Mouse (Mus musculus) midbrain, embryonic 11.5 days (tissue): ENCODE data around the gene Aurka. TPM values are rescaled to one million over a fixed set of nuclear protein-coding genes. Genes with fewer than 3 reads are reported as not detected.

ENCODE experiments used
- ATAC-seq: fragments of 200-750 bp; cut with Nextera tagmentation; 2 replicates; pipeline ENCODE4 v1.8.0; 2017; ENCODE audit warnings: moderate TSS enrichment, moderate library complexity; ENCODE audit not compliant: low FRiP score
- DNase-seq: peaks from one replicate; pipeline ENCODE4 v3.0.0; 2015; ENCODE audit warnings: low spot score; ENCODE audit errors: missing footprints
- H3K27ac ChIP-seq: fragments of 300-500 bp; sonication (generic); 2 replicates; pipeline ENCODE4 v1.5.1; 2014; ENCODE audit warnings: low read depth, low read length
- H3K27me3 ChIP-seq: fragments of 300-500 bp; sonication (generic); 2 replicates; pipeline ENCODE4 v1.6.1; 2014; ENCODE audit warnings: mild to moderate bottlenecking, low read length, moderate library complexity, mixed read lengths; ENCODE audit not compliant: control insufficient read depth, insufficient read depth
- H3K36me3 ChIP-seq: fragments of 300-500 bp; sonication (generic); 2 replicates; pipeline ENCODE4 v1.6.1; 2014; ENCODE audit warnings: mild to moderate bottlenecking, low read length, moderate library complexity, mixed read lengths; ENCODE audit not compliant: control insufficient read depth, insufficient read depth
- H3K4me1 ChIP-seq: fragments of 300-500 bp; sonication (generic); 2 replicates; pipeline ENCODE4 v1.6.1; 2014; ENCODE audit warnings: low read length; ENCODE audit not compliant: control insufficient read depth, insufficient read depth
- H3K4me2 ChIP-seq: fragments of 300-500 bp; sonication (generic); 2 replicates; pipeline ENCODE4 v1.6.1; 2014; ENCODE audit warnings: mild to moderate bottlenecking, moderate library complexity
- H3K4me3 ChIP-seq: fragments of 300-500 bp; sonication (generic); 2 replicates; pipeline ENCODE4 v1.5.1; 2014; ENCODE audit warnings: low read depth, low read length
- H3K9ac ChIP-seq: fragments of 300-500 bp; sonication (generic); 2 replicates; pipeline ENCODE4 v1.6.1; 2014; ENCODE audit warnings: low read length
- H3K9me3 ChIP-seq: fragments of 300-500 bp; sonication (generic); 2 replicates; pipeline ENCODE4 v1.6.1; 2016; ENCODE audit warnings: low read length; ENCODE audit not compliant: control insufficient read depth
- WGBS: fragments of 180-500 bp; shearing (Covaris S2); extraction: QIAGEN DNeasy Blood & Tissue Kit; methylation state at CpG from one replicate; pipeline ENCODE4 v1.1.7; 2014; 5-methylcytosine and 5-hydroxymethylcytosine counted together
- polyA plus RNA-seq: library from polyadenylated mRNA; unstranded; fragments of >200 nt; fragmentation: Nextera tagmentation; extraction: Ambion mirVana; gene quantifications from 2 replicates; pipeline ENCODE4 v1.2.1, GENCODE M21; 2014

Gene Aurka
- polyA plus RNA-seq, 1 experiment from 2014 or later, result 163 TPM

GRCm38 (mm10) chr2:172407499-172407898, 37.2 kb upstream of the Aurka start:
- H3K27me3 ChIP-seq, result no peaks in the 10 kb centered on the region
- ATAC-seq (no peak), DNase-seq (no peak)
- H3K4me1 ChIP-seq, result peaks cover under 1% of the 10 kb centered on the region; the same call in 1 of the 2 replicates
- WGBS, result 91% methylated on average over 2 of the region's 2 CpGs
- H3K27ac ChIP-seq, result no peak overlapping the region
- H3K36me3 ChIP-seq, result no peaks in the 10 kb centered on the region
- no peaks in the 10 kb centered on the region for H3K9me3 ChIP-seq
- H3K9ac ChIP-seq, result no peak overlapping the region
- no peak overlapping the region for H3K4me3 ChIP-seq
- H3K4me2 ChIP-seq, result no peak overlapping the region

GRCm38 (mm10) chr2:172406173-172406572, 35.8 kb upstream of the Aurka start:
- no peak overlapping the region for H3K9ac ChIP-seq
- ATAC-seq (no peak), DNase-seq (no peak)
- WGBS, result 77% methylated on average over 4 of the region's 4 CpGs
- H3K9me3 ChIP-seq, result no peaks in the 10 kb centered on the region
- no peaks in the 10 kb centered on the region for H3K4me1 ChIP-seq
- H3K36me3 ChIP-seq, result no peaks in the 10 kb centered on the region
- no peaks in the 10 kb centered on the region for H3K27me3 ChIP-seq
- no peak overlapping the region for H3K4me2 ChIP-seq
- H3K4me3 ChIP-seq, result no peak overlapping the region
- H3K27ac ChIP-seq, result no peak overlapping the region

- Histone ChIP-seq H3K9ac (no peak overlapping the region), H3K4me2 (no peak overlapping the region), H3K27me3 (no peaks in the 10 kb centered on the region), H3K4me1 (no peaks in the 10 kb centered on the region), H3K36me3 (no peaks in the 10 kb centered on the region), H3K27ac (no peak overlapping the region), H3K4me3 (no peak overlapping the region), H3K9me3 (no peaks in the 10 kb centered on the region)
- 76% methylated on average over 3 of the region's 3 CpGs for WGBS
- no peak for DNase-seq
- ATAC-seq, result no peak
Observed at GRCm38 (mm10) chr2:172405011-172405410, 34.7 kb upstream of the Aurka start.

GRCm38 (mm10) chr2:172404239-172404638, 33.9 kb upstream of the Aurka start:
- Histone ChIP-seq H3K4me3 (no peak overlapping the region), H3K36me3 (no peaks in the 10 kb centered on the region), H3K4me1 (0 out of 2 replicates have a peak, but pooled peaks cover 2% of the 10 kb centered on the region), H3K4me2 (no peak overlapping the region), H3K9me3 (no peaks in the 10 kb centered on the region), H3K27me3 (no peaks in the 10 kb centered on the region), H3K9ac (no peak overlapping the region), H3K27ac (no peak overlapping the region)
- ATAC-seq (no peak), DNase-seq (peak; percentile 71)
- WGBS, result 59% methylated on average over 7 of the region's 7 CpGs

- no peaks in the 10 kb centered on the region for H3K36me3 ChIP-seq
- H3K4me2 ChIP-seq, result no peak overlapping the region
- H3K4me3 ChIP-seq, result no peak overlapping the region
- 0 out of 2 replicates have a peak, but pooled peaks cover 2% of the 10 kb centered on the region for H3K4me1 ChIP-seq
- H3K9ac ChIP-seq, result no peak overlapping the region
- ATAC-seq, result no peak
- DNase-seq, result no peak
- H3K27me3 ChIP-seq, result no peaks in the 10 kb centered on the region
- no peak overlapping the region for H3K27ac ChIP-seq
- WGBS, result 78% methylated on average over 13 of the region's 13 CpGs
- no peaks in the 10 kb centered on the region for H3K9me3 ChIP-seq
Observed at GRCm38 (mm10) chr2:172401116-172401825, 30.9 kb upstream of the Aurka start.

GRCm38 (mm10) chr2:172399901-172400300, 29.6 kb upstream of the Aurka start:
- Histone ChIP-seq H3K36me3 (no peaks in the 10 kb centered on the region), H3K4me3 (no peak overlapping the region), H3K27me3 (no peaks in the 10 kb centered on the region), H3K4me2 (no peak overlapping the region), H3K9me3 (no peaks in the 10 kb centered on the region), H3K4me1 (0 out of 2 replicates have a peak, but pooled peaks cover 2% of the 10 kb centered on the region), H3K9ac (no peak overlapping the region), H3K27ac (no peak overlapping the region)
- ATAC-seq (0 out of 2 replicates have a peak, but pooled peaks have one; percentile 42), DNase-seq (no peak)
- WGBS, result 51% methylated on average over 9 of the region's 9 CpGs

GRCm38 (mm10) chr2:172395961-172396360, 25.6 kb upstream of the Aurka start:
- WGBS, result 49% methylated on average over 9 of the region's 9 CpGs
- Histone ChIP-seq H3K4me2 (no peak overlapping the region), H3K36me3 (no peaks in the 10 kb centered on the region), H3K4me3 (no peak overlapping the region), H3K9me3 (no peaks in the 10 kb centered on the region), H3K27ac (no peak overlapping the region), H3K9ac (no peak overlapping the region), H3K27me3 (no peaks in the 10 kb centered on the region), H3K4me1 (0 out of 2 replicates have a peak, but pooled peaks cover 2% of the 10 kb centered on the region)
- DNase-seq (peak; percentile 70), ATAC-seq (peak; percentile 27; the same call in 1 of the 2 replicates)

GRCm38 (mm10) chr2:172394671-172395070, 24.3 kb upstream of the Aurka start:
- no peak overlapping the region for H3K27ac ChIP-seq
- no peaks in the 10 kb centered on the region for H3K9me3 ChIP-seq
- WGBS, result 81% methylated on average over 4 of the region's 4 CpGs
- ATAC-seq (no peak), DNase-seq (peak; percentile 71)
- no peak overlapping the region for H3K4me2 ChIP-seq
- H3K4me1 ChIP-seq, result no peaks in the 10 kb centered on the region
- no peak overlapping the region for H3K4me3 ChIP-seq
- no peaks in the 10 kb centered on the region for H3K36me3 ChIP-seq
- H3K27me3 ChIP-seq, result no peaks in the 10 kb centered on the region
- H3K9ac ChIP-seq, result no peak overlapping the region

- Histone ChIP-seq H3K27me3 (no peaks in the 10 kb centered on the region), H3K36me3 (no peaks in the 10 kb centered on the region), H3K4me1 (no peaks in the 10 kb centered on the region), H3K9me3 (no peaks in the 10 kb centered on the region), H3K4me3 (no peak overlapping the region), H3K4me2 (no peak overlapping the region), H3K27ac (no peak overlapping the region), H3K9ac (no peak overlapping the region)
- DNase-seq (no peak), ATAC-seq (no peak)
- 76% methylated on average over 2 of the region's 2 CpGs for WGBS
Observed at GRCm38 (mm10) chr2:172394052-172394392, 23.7 kb upstream of the Aurka start.
